Mouse (Mus musculus) testis, adult 2 months (tissue): ENCODE results near the gene Krt81.

Source experiments
- CTCF ChIP-seq: fragments of 200-500 bp; IDR thresholded peaks from 2 replicates; pipeline ENCODE4 v1.5.1; 2012; ENCODE audit warnings: low read depth, mild to moderate bottlenecking, inconsistent platforms, low read length, moderate library complexity; ENCODE audit not compliant: control insufficient read depth, insufficient read depth, insufficient replicate concordance
- POLR2A ChIP-seq: fragments of 200-500 bp; IDR thresholded peaks from 2 replicates; pipeline ENCODE4 v1.6.1; 2012; ENCODE audit warnings: low read depth, mild to moderate bottlenecking, inconsistent platforms, low read length, moderate library complexity; ENCODE audit not compliant: control insufficient read depth

GRCm38 (mm10) chr15:101446572-101446971 is 17.0 kb downstream of the Krt81 start:
- TF ChIP-seq CTCF (no peak), POLR2A (no peak)
